Mouse (Mus musculus) MEL (cell line): ENCODE measurements around the gene Hacd4. TPM values are rescaled to one million over a fixed set of nuclear protein-coding genes. Genes with fewer than 3 reads are reported as not detected.
A peak's percentile ranks its signal among the peaks of the same experiment; 100 is the strongest.

Source experiments
- DNase-seq: peaks from one replicate; pipeline ENCODE4 v3.0.0; 2011; ENCODE audit warnings: low read depth, low spot score
- H3K27ac ChIP-seq: 2 replicates; pipeline ENCODE4 v1.5.1; 2012; ENCODE audit warnings: low read depth, mild to moderate bottlenecking, control low read depth, low read length, moderate library complexity; ENCODE audit not compliant: control insufficient read depth
- H3K27me3 ChIP-seq, 2 experiments: fragments of 150-350 bp in 1 of 2; sonication (generic) in 1 of 2; 2 replicates each; pipeline ENCODE4 v1.6.1; 2012; ENCODE audit warnings: low read length in 2 of 2, mild to moderate bottlenecking in 2 of 2, improper control_type of control experiment in 1 of 2, moderate library complexity in 1 of 2; ENCODE audit not compliant: insufficient read depth in 2 of 2, control insufficient read depth in 1 of 2
- H3K36me3 ChIP-seq, 2 experiments: 2 replicates each; pipeline ENCODE4 v1.6.1; 2012 to 2014; ENCODE audit warnings: low read length in 2 of 2, improper control_type of control experiment in 1 of 2, inconsistent platforms in 1 of 2, mild to moderate bottlenecking in 1 of 2; ENCODE audit not compliant: insufficient read depth in 2 of 2, control insufficient read depth in 1 of 2
- H3K4me1 ChIP-seq, 2 experiments: fragments of 150-350 bp in 1 of 2; sonication (generic) in 1 of 2; 2 replicates each; pipeline ENCODE4 v1.6.1; 2012; ENCODE audit warnings: low read length in 2 of 2, improper control_type of control experiment in 1 of 2, mild to moderate bottlenecking in 1 of 2; ENCODE audit not compliant: insufficient read depth in 2 of 2, control insufficient read depth in 1 of 2
- H3K4me3 ChIP-seq, 2 experiments: fragments of 150-350 bp in 1 of 2; sonication (generic) in 1 of 2; 2 replicates each; pipeline ENCODE4 v1.5.1; 2012; ENCODE audit warnings: low read depth in 2 of 2, low read length in 2 of 2, mild to moderate bottlenecking in 2 of 2, moderate library complexity in 2 of 2, control low read depth in 1 of 2, improper control_type of control experiment in 1 of 2; ENCODE audit not compliant: control insufficient read depth in 1 of 2, insufficient read depth in 1 of 2
- H3K79me2 ChIP-seq: 2 replicates; pipeline ENCODE4 v1.6.1; 2012; ENCODE audit warnings: mild to moderate bottlenecking, low read length, moderate library complexity; ENCODE audit not compliant: control insufficient read depth, poor library complexity, insufficient read depth
- H3K9ac ChIP-seq: 2 replicates; pipeline ENCODE4 v1.6.1; 2012; ENCODE audit warnings: low read depth, mild to moderate bottlenecking, control low read depth, low read length, moderate library complexity; ENCODE audit not compliant: control insufficient read depth, poor library complexity, severe bottlenecking
- H3K9me3 ChIP-seq: fragments of 150-350 bp; sonication (generic); replicated peaks from 2 replicates; pipeline ENCODE4 v1.6.1; 2012; ENCODE audit warnings: mild to moderate bottlenecking, low read length, improper control_type of control experiment, moderate library complexity; ENCODE audit not compliant: insufficient read depth
- BHLHE40 ChIP-seq: IDR thresholded peaks from 2 replicates; pipeline ENCODE4 v1.6.1; 2012; ENCODE audit warnings: low read depth, mild to moderate bottlenecking, inconsistent platforms, low read length, improper control_type of control experiment, borderline replicate concordance
- CHD1 ChIP-seq: IDR thresholded peaks from 2 replicates; pipeline ENCODE4 v1.6.1; 2012; ENCODE audit warnings: low read depth, mild to moderate bottlenecking, inconsistent platforms, low read length, improper control_type of control experiment
- CHD2 ChIP-seq: IDR thresholded peaks from 2 replicates; pipeline ENCODE4 v1.6.1; 2011; ENCODE audit warnings: low read length, improper control_type of control experiment
- ELF1 ChIP-seq: IDR thresholded peaks from 2 replicates; pipeline ENCODE4 v1.6.1; 2014; ENCODE audit warnings: low read depth, mild to moderate bottlenecking, inconsistent platforms, low read length, improper control_type of control experiment, moderate library complexity
- EP300 ChIP-seq, 2 experiments: IDR thresholded peaks; 2 replicates each; pipeline ENCODE4 v1.6.1; 2011; ENCODE audit warnings: improper control_type of control experiment in 2 of 2, low read length in 2 of 2, low read depth in 1 of 2, mild to moderate bottlenecking in 1 of 2
- ETS1 ChIP-seq: IDR thresholded peaks from 2 replicates; pipeline ENCODE4 v1.6.1; 2012; ENCODE audit warnings: low read depth, mild to moderate bottlenecking, inconsistent platforms, low read length, improper control_type of control experiment, moderate library complexity
- GABPA ChIP-seq: IDR thresholded peaks from 2 replicates; pipeline ENCODE4 v1.6.1; 2012; ENCODE audit warnings: low read depth, mild to moderate bottlenecking, inconsistent platforms, low read length, improper control_type of control experiment, moderate library complexity
- HCFC1 ChIP-seq: IDR thresholded peaks from 2 replicates; pipeline ENCODE4 v1.6.1; 2012; ENCODE audit warnings: low read depth, mild to moderate bottlenecking, inconsistent platforms, low read length, improper control_type of control experiment, moderate library complexity
- JUND ChIP-seq: IDR thresholded peaks from 2 replicates; pipeline ENCODE4 v1.6.1; 2011; ENCODE audit warnings: low read depth, mild to moderate bottlenecking, improper control_type of control experiment, low read length
- KAT2A ChIP-seq: conservative IDR thresholded peaks from 2 replicates; pipeline ENCODE4 v1.6.1; 2012; ENCODE audit warnings: low read depth, low read length, improper control_type of control experiment, inconsistent platforms
- MAX ChIP-seq: IDR thresholded peaks from 2 replicates; pipeline ENCODE4 v1.6.1; 2011; ENCODE audit warnings: low read length, improper control_type of control experiment
- MAZ ChIP-seq: IDR thresholded peaks from 2 replicates; pipeline ENCODE4 v1.6.1; 2012; ENCODE audit warnings: low read depth, mild to moderate bottlenecking, inconsistent platforms, low read length, improper control_type of control experiment
- MEF2A ChIP-seq: IDR thresholded peaks from 2 replicates; pipeline ENCODE4 v1.6.1; 2014; ENCODE audit warnings: low read depth, mild to moderate bottlenecking, inconsistent platforms, low read length, improper control_type of control experiment; ENCODE audit not compliant: poor library complexity, insufficient replicate concordance, severe bottlenecking; ENCODE audit errors: extremely low read depth
- MYB ChIP-seq: IDR thresholded peaks from 2 replicates; pipeline ENCODE4 v1.6.1; 2011; ENCODE audit warnings: mild to moderate bottlenecking, low read depth, low read length, improper control_type of control experiment
- NELFE ChIP-seq: IDR thresholded peaks from 2 replicates; pipeline ENCODE4 v1.6.1; 2011; ENCODE audit warnings: low read depth, low read length, improper control_type of control experiment
- NRF1 ChIP-seq: IDR thresholded peaks from 2 replicates; pipeline ENCODE4 v1.6.1; 2014; ENCODE audit warnings: low read depth, mild to moderate bottlenecking, inconsistent platforms, low read length, improper control_type of control experiment, moderate library complexity; ENCODE audit not compliant: poor library complexity, insufficient read depth, severe bottlenecking
- POLR2A ChIP-seq, 2 experiments: IDR thresholded peaks; 2 replicates each; pipeline ENCODE4 v1.6.1; 2011 to 2012; ENCODE audit warnings: low read length in 2 of 2, mild to moderate bottlenecking in 2 of 2, control low read depth in 1 of 2, improper control_type of control experiment in 1 of 2, low read depth in 1 of 2, moderate library complexity in 1 of 2; ENCODE audit not compliant: control insufficient read depth in 1 of 2, insufficient read depth in 1 of 2, poor library complexity in 1 of 2
- POLR2AphosphoS5 ChIP-seq: IDR thresholded peaks from 2 replicates; pipeline ENCODE4 v1.6.1; 2012; ENCODE audit warnings: low read depth, borderline replicate concordance, mild to moderate bottlenecking, inconsistent platforms, low read length, moderate library complexity, mixed read lengths
- RAD21 ChIP-seq: IDR thresholded peaks from 2 replicates; pipeline ENCODE4 v1.6.1; 2011; ENCODE audit warnings: mild to moderate bottlenecking, low read depth, low read length, improper control_type of control experiment
- SIN3A ChIP-seq: IDR thresholded peaks from 2 replicates; pipeline ENCODE4 v1.6.1; 2012; ENCODE audit warnings: low read length, improper control_type of control experiment, inconsistent platforms
- TAL1 ChIP-seq: IDR thresholded peaks from 2 replicates; pipeline ENCODE4 v1.6.1; 2012; ENCODE audit warnings: mild to moderate bottlenecking, inconsistent platforms, low read length, moderate library complexity, mixed read lengths
- TBP ChIP-seq: IDR thresholded peaks from 2 replicates; pipeline ENCODE4 v1.8.0; 2011; ENCODE audit warnings: low read depth, low read length, improper control_type of control experiment
- UBTF ChIP-seq: IDR thresholded peaks from 2 replicates; pipeline ENCODE4 v1.6.1; 2012; ENCODE audit warnings: low read depth, mild to moderate bottlenecking, inconsistent platforms, low read length, improper control_type of control experiment, moderate library complexity, borderline replicate concordance; ENCODE audit not compliant: insufficient read depth
- USF2 ChIP-seq, 2 experiments: IDR thresholded peaks; 2 replicates each; pipeline ENCODE4 v1.6.1; 2011 to 2012; ENCODE audit warnings: improper control_type of control experiment in 2 of 2, low read length in 2 of 2, borderline replicate concordance in 1 of 2, inconsistent platforms in 1 of 2, low read depth in 1 of 2, mild to moderate bottlenecking in 1 of 2; ENCODE audit not compliant: insufficient read depth in 1 of 2
- ZKSCAN1 ChIP-seq: IDR thresholded peaks from 2 replicates; pipeline ENCODE4 v1.6.1; 2012; ENCODE audit warnings: low read depth, mild to moderate bottlenecking, inconsistent platforms, low read length, improper control_type of control experiment, moderate library complexity
- polyA plus RNA-seq, 2 experiments: library from polyadenylated mRNA; stranded (reverse) in 1 of 2; unstranded in 1 of 2; fragments of >175 nt in 1 of 2; fragments of >200 nt in 1 of 2; gene quantifications; 2 replicates each; pipeline versions ENCODE4 v1.2.1 to v1.2.4; 2012; ENCODE audit warnings: low replicate concordance in 2 of 2, low read depth in 1 of 2; ENCODE audit not compliant: insufficient read length in 2 of 2, insufficient read depth in 1 of 2, missing spikeins in 1 of 2
- total RNA-seq: library from RNA; depleted of rRNA; stranded (reverse); fragments of 300-350 nt; gene quantifications from 2 replicates; pipeline ENCODE4 v1.2.3, GENCODE M21; 2012; rRNA removed

Gene Hacd4
- total RNA-seq (0.19 and 0.39 TPM in 2 replicates), polyA plus RNA-seq (under 1 TPM in 1 of 2 experiments, not detected in 1; 0.64 TPM)

GRCm38 (mm10) chr4:88438326-88438989 lies at the start of gene Hacd4:
Gene Hacd4 (minus strand): TSS chr4:88438928.
- Histone ChIP-seq H3K4me1 (peaks cover 6 to 38% of the 10 kb centered on the region in 2 experiments), H3K4me3 (peak within 1 kb of the TSS; percentile 40 to 41), H3K27me3 (no peaks in the 10 kb centered on the region), H3K79me2 (no peaks in the 10 kb centered on the region), H3K9me3 (no peaks in the 10 kb centered on the region), H3K36me3 (peaks cover 0 to 38% of the 10 kb centered on the region in 2 experiments; a peak in 2 of 4 replicates), H3K9ac (peak within 1 kb of the TSS; percentile 29), H3K27ac (peak within 1 kb of the TSS; percentile 45)
- peak; percentile 43 for DNase-seq
- no peak for TF ChIP-seq TBP
- TF ChIP-seq NELFE: no peak
- no peak for TF ChIP-seq USF2 (IDR thresholded peaks at IDR 0.05; ENCODE audit: borderline replicate concordance in 1 of 2, insufficient read depth in 1 of 2, low read depth in 1 of 2, low read length in 2 of 2)
- TF ChIP-seq CHD2: no peak
- no peak for TF ChIP-seq ETS1
- TF ChIP-seq POLR2A (IDR thresholded peaks at IDR 0.05; ENCODE audit: control insufficient read depth in 1 of 2, insufficient read depth in 1 of 2, low read depth in 1 of 2, low read length in 2 of 2, poor library complexity in 1 of 2): no peak
- no peak for TF ChIP-seq HCFC1
- TF ChIP-seq ZKSCAN1: no peak
- TF ChIP-seq MAX: no peak
- no peak for TF ChIP-seq NRF1
- TF ChIP-seq SIN3A: no peak
- no peak for TF ChIP-seq CHD1
- no peak for TF ChIP-seq MEF2A
- TF ChIP-seq POLR2AphosphoS5: no peak
- no peak for TF ChIP-seq EP300 (IDR thresholded peaks at IDR 0.05; ENCODE audit: low read depth in 1 of 2, low read length in 2 of 2)
- no peak for TF ChIP-seq GABPA

GRCm38 (mm10) chr4:88488107-88488506 lies 49.4 kb upstream of the Hacd4 start:
- no peaks in the 10 kb centered on the region for H3K9me3 ChIP-seq
- H3K4me3 ChIP-seq: no peak overlapping the region
- no peaks in the 10 kb centered on the region for H3K79me2 ChIP-seq
- H3K4me1 ChIP-seq: no peaks in the 10 kb centered on the region
- no peaks in the 10 kb centered on the region for H3K36me3 ChIP-seq
- H3K9ac ChIP-seq: no peak overlapping the region
- TF ChIP-seq BHLHE40: no peak
- no peak for TF ChIP-seq ELF1
- TF ChIP-seq TAL1: no peak
- TF ChIP-seq ZKSCAN1: no peak
- TF ChIP-seq RAD21: no peak
- TF ChIP-seq NRF1: no peak
- no peak for TF ChIP-seq ETS1
- TF ChIP-seq MYB: no peak
- TF ChIP-seq CHD2: no peak
- TF ChIP-seq MAZ: no peak
- no peak for TF ChIP-seq KAT2A
- TF ChIP-seq EP300 (IDR thresholded peaks at IDR 0.05; ENCODE audit: low read depth in 1 of 2, low read length in 2 of 2): no peak
- TF ChIP-seq UBTF: no peak
- no peak for TF ChIP-seq HCFC1
- no peak for TF ChIP-seq JUND
- no peak for DNase-seq
- no peak overlapping the region for H3K27ac ChIP-seq
- no peaks in the 10 kb centered on the region for H3K27me3 ChIP-seq
